ENCODE assay signal across 13 mouse cellular contexts in the genomic region with DNA sequence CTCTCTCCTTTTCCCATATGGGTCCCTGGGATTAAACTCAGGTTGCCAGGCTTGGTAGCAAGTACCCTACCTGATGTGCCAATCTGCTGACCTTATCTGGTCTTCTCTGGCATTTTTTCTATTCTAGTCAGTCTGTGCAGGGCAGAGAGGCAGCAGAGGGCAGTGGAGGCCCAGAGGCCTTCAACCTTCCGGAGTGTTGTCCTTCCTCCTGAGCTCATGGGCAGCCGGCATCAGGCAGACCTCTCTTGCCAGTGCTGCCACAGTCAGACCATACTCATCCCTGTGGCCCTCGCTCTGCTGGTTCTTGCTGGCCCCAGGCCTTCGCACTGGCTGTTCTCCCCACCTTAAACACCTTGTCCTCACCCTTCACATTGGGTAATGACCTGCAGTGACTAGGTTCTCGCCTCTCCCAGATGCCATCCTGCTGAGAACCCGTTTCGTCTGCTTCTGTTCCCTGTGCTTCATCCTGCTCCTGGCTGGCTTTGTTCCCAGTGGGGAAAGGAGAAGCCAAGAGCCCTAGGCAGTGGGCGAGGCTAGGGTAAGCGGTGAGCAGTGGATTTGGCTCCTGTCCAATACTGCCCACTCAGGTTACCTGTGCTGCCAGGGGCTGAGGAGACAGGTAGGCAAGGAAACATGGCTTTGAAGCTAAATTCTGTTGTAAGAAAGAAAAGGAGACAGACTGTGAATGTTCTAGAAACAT. TPM values are rescaled to one million over a fixed set of nuclear protein-coding genes. Genes with fewer than 3 reads are reported as not detected.
DNase-seq lines count a peak whose midpoint lies in the region; ATAC-seq and TF ChIP-seq lines count a peak whose summit lies in the region.
"Had no signal": no experiment of that assay in that cellular context is flagged by ENCODE, and none has a peak within 500 bp of the region (broad histone marks: within the 10 kb centered on the region; RNA-seq: fewer than 3 reads in every experiment).

No protein-coding gene starts in this region.

- TF ChIP-seq CTCF in lung, embryonic 14.5 days (IDR thresholded peaks at IDR 0.05; ENCODE audit: low read depth) = no peak
- no peak for TF ChIP-seq CTCF in lung, adult 2 months (IDR thresholded peaks at IDR 0.05; ENCODE audit: insufficient read depth, low read length)

- no peak; the same call in 1 of the 2 replicates for ATAC-seq in lung, embryonic 14.5 days (ENCODE audit: insufficient read depth)
- ATAC-seq in forebrain, embryonic 16.5 days = no peak

- H3K4me2 ChIP-seq in lung, embryonic 14.5 days = no peak overlapping the region
- no peak overlapping the region for H3K4me2 ChIP-seq in forebrain, embryonic 16.5 days (ENCODE audit: low read length)
- H3K4me2 ChIP-seq: hindbrain, embryonic 13.5 days had no signal

- no peaks in the 10 kb centered on the region for H3K36me3 ChIP-seq in lung, embryonic 14.5 days (ENCODE audit: insufficient read depth)
- no peaks in the 10 kb centered on the region for H3K36me3 ChIP-seq in forebrain, embryonic 16.5 days (ENCODE audit: control insufficient read depth, insufficient read depth)
- H3K36me3 ChIP-seq: hindbrain, embryonic 13.5 days had no signal

- no peaks in the 10 kb centered on the region for H3K4me1 ChIP-seq in lung, embryonic 14.5 days (ENCODE audit: insufficient read depth)
- H3K4me1 ChIP-seq in lung, adult 2 months (ENCODE audit: control insufficient read depth, insufficient read depth, low read length) = no peaks in the 10 kb centered on the region
- H3K4me1 ChIP-seq in forebrain, embryonic 16.5 days (replicated peaks; ENCODE audit: control insufficient read depth, insufficient read depth, low read length) = no peaks in the 10 kb centered on the region
- H3K4me1 ChIP-seq: hindbrain, embryonic 13.5 days had no signal

- no peaks in the 10 kb centered on the region for H3K9me3 ChIP-seq in lung, embryonic 14.5 days (ENCODE audit: low read depth, low read length)
- H3K9me3 ChIP-seq in forebrain, embryonic 16.5 days (ENCODE audit: control insufficient read depth, low read length) = no peaks in the 10 kb centered on the region
- H3K9me3 ChIP-seq: hindbrain, embryonic 13.5 days had no signal

- 50% methylated on average over 9 of the region's 9 CpGs for WGBS in lung, embryonic 14.5 days
- 46% methylated on average over 9 of the region's 9 CpGs for WGBS in lung, adult 2 months
- 44% methylated on average over 9 of the region's 9 CpGs for WGBS in forebrain, embryonic 16.5 days

- no peak overlapping the region for H3K9ac ChIP-seq in lung, embryonic 14.5 days
- H3K9ac ChIP-seq in forebrain, embryonic 16.5 days (replicated peaks; ENCODE audit: low read depth, low read length) = no peak overlapping the region
- H3K9ac ChIP-seq: hindbrain, embryonic 13.5 days had no signal

- no peaks in the 10 kb centered on the region for H3K27me3 ChIP-seq in lung, embryonic 14.5 days (ENCODE audit: insufficient read depth, low read length)
- no peaks in the 10 kb centered on the region for H3K27me3 ChIP-seq in forebrain, embryonic 16.5 days (replicated peaks; ENCODE audit: control insufficient read depth, insufficient read depth, low read length)

- no peak for TF ChIP-seq POLR2A in lung, adult 2 months (IDR thresholded peaks at IDR 0.05; ENCODE audit: borderline replicate concordance, extremely low read depth, low read depth, low read length)

- H3K4me3 ChIP-seq in lung, embryonic 14.5 days (ENCODE audit: low read depth, low read length) = no peak overlapping the region
- H3K4me3 ChIP-seq in lung, adult 2 months (replicated peaks; ENCODE audit: extremely low read depth, low read depth, low read length) = no peak overlapping the region
- no peak overlapping the region for H3K4me3 ChIP-seq in forebrain, embryonic 16.5 days (replicated peaks; ENCODE audit: low read length)
- H3K4me3 ChIP-seq: hindbrain, embryonic 13.5 days; myocyte had no signal

- peak; percentile 29 to 47 for DNase-seq in adrenal gland, postnatal 36 days
- DNase-seq in adrenal gland, postnatal 10 days = no peak
- DNase-seq in lung, embryonic 14.5 days = peak; percentile 78
- DNase-seq in lung, adult 2 months = no peak
- peak; percentile 50 for DNase-seq in kidney, adult 9 months
- peak; percentile 33 for DNase-seq in lung, postnatal 14 days
- no peak for DNase-seq in ovary, postnatal 36 days (ENCODE audit: low spot score)
- DNase-seq: retina, postnatal 1 day; thymus, postnatal 36 days had no signal

- no peak overlapping the region for H3K27ac ChIP-seq in lung, embryonic 14.5 days (ENCODE audit: low read depth)
- H3K27ac ChIP-seq in forebrain, embryonic 16.5 days (ENCODE audit: low read length) = no peak overlapping the region
- H3K27ac ChIP-seq: hindbrain, embryonic 13.5 days; macrophage had no signal

RNA-seq across cellular contexts. Expression of gene Ppfia1, which starts 10.1 kb away (rescaled TPM):
- total RNA-seq in adrenal gland, postnatal 36 days (2021) = 10 to 100 TPM; 51.4 to 55.7 TPM
- total RNA-seq in adrenal gland, postnatal 10 days (2021) = 10 to 100 TPM; 41.7 to 48.5 TPM
- polyA plus RNA-seq in lung, embryonic 14.5 days (2014; fragmentation: Nextera tagmentation; extraction: Ambion mirVana) = 42.7 and 47.6 TPM in 2 replicates
- polyA plus RNA-seq in lung, adult 2 months (2012; rRNA removed) = 30.5 and 40.9 TPM in 2 replicates
- polyA plus RNA-seq in forebrain, embryonic 16.5 days (2015; fragmentation: Nextera tagmentation; extraction: Ambion mirVana) = 30.4 and 34.6 TPM in 2 replicates

RNA-seq across cellular contexts. Expression of gene Fadd, which starts 18.7 kb away (rescaled TPM):
- 10 to 100 TPM in 1 of 2 experiments, 1 to 10 TPM in 1; 8.9 to 12.9 TPM for total RNA-seq in adrenal gland, postnatal 36 days (2021)
- total RNA-seq in adrenal gland, postnatal 10 days (2021) = 10 to 100 TPM; 10.1 to 11.1 TPM
- 12.8 and 13.4 TPM in 2 replicates for polyA plus RNA-seq in lung, embryonic 14.5 days (2014; fragmentation: Nextera tagmentation; extraction: Ambion mirVana)
- polyA plus RNA-seq in lung, adult 2 months (2012; rRNA removed) = 9.2 and 11.6 TPM in 2 replicates
- 5.2 and 5.8 TPM in 2 replicates for polyA plus RNA-seq in forebrain, embryonic 16.5 days (2015; fragmentation: Nextera tagmentation; extraction: Ambion mirVana)

Comparison
In these comparisons a context has a peak if more than half of its experiments do, and no peak if none do; other contexts are left out.
1. DNase-seq: peak in adrenal gland, postnatal 36 days (2 of 2), lung, embryonic 14.5 days (single experiment), kidney, adult 9 months (single experiment) and lung, postnatal 14 days (single experiment); none in adrenal gland, postnatal 10 days (single experiment), lung, adult 2 months (single experiment) and ovary, postnatal 36 days (single experiment).